Mouse (Mus musculus) megakaryocyte, embryonic 14.5 days (primary cell): ENCODE measurements around the gene Fam168a.
"Not testable (repeated sequence)": the region's sequence is repeated elsewhere in the genome, so short reads cannot be mapped to it uniquely, and the experiment has no call there.

ENCODE experiments used
- FLI1 ChIP-seq: IDR thresholded peaks from 2 replicates; pipeline ENCODE4 v1.6.1; 2012; ENCODE audit warnings: low read length, inconsistent platforms, mixed read lengths
- GATA1 ChIP-seq: IDR thresholded peaks from 3 replicates; pipeline ENCODE4 v1.6.1; 2012; ENCODE audit warnings: mixed read lengths, low read length, inconsistent platforms, borderline replicate concordance

DNA sequence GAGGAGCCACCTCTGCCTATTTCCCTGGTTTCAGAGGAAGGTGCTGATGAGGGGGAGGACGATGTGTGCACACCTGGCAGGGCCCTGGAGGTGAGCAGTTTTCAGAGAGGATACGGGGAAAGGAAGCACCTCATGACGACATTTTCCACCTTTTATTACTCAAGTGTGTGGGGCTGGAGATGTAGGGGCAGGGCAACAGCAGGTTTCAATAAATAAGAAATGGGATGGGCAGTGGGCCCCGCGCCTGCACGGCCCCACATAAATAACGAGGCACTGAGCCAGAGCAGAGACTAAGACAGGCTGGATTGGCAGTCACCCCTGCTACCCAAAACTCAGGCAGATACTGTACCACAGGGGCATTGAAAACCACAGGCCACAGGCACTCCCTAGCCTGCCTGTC lies 139.6 kb downstream of the Fam168a start:
- not testable (repeated sequence) for TF ChIP-seq GATA1, FLI1
